Mouse (Mus musculus) megakaryocyte, embryonic 14.5 days (primary cell): ENCODE results near the gene Aanat.

Experiments
- FLI1 ChIP-seq: IDR thresholded peaks from 2 replicates; pipeline ENCODE4 v1.6.1; 2012; ENCODE audit warnings: low read length, inconsistent platforms, mixed read lengths
- GATA1 ChIP-seq: IDR thresholded peaks from 3 replicates; pipeline ENCODE4 v1.6.1; 2012; ENCODE audit warnings: mixed read lengths, low read length, inconsistent platforms, borderline replicate concordance

DNA sequence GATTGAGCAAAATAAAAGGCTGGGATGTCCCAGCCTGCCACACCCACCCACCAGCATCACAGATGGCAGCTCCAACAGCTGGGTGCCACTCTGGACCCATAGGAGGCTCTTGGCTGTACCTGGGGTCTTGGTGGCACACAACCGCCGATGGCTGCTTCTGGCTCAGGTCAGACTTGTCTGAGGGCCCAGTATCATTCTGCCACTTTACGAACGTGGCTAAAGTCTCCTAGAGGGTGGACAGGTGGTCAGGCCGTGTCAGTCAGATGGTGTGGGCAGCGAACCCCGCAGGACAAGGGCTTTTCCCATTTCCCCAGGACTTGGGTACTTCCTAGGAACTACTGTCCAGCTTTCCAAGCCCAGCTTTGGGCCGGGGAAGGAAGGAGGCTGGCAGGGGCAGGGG, 14.9 kb downstream of the Aanat start:
- TF ChIP-seq GATA1 (no peak), FLI1 (no peak)
